Mouse (Mus musculus) bone marrow, adult 2 months (tissue): Measurements from ENCODE around the gene Gm9803.

ENCODE experiments used
- CTCF ChIP-seq: fragments of 200-500 bp; IDR thresholded peaks from 2 replicates; pipeline ENCODE4 v1.5.1; 2011; ENCODE audit warnings: low read length, control low read depth; ENCODE audit not compliant: control insufficient read depth, insufficient read depth
- POLR2A ChIP-seq: fragments of 200-500 bp; IDR thresholded peaks from 2 replicates; pipeline ENCODE4 v1.6.1; 2011; ENCODE audit warnings: low read depth, mild to moderate bottlenecking, control low read depth, low read length, borderline replicate concordance; ENCODE audit not compliant: control insufficient read depth

- TF ChIP-seq CTCF (no peak), POLR2A (no peak)
These were observed 37.4 kb downstream of the Gm9803 start for GRCm38 (mm10) chr10:43561311-43561710.
